Mouse (Mus musculus) C2C12 (cell line): ENCODE measurements around the gene Elovl6. TPM values are rescaled to one million over a fixed set of nuclear protein-coding genes. Genes with fewer than 3 reads are reported as not detected.

Source experiments
- H3K27me3 ChIP-seq: one replicate; pipeline ENCODE4 v1.6.1; 2011; ENCODE audit not compliant: control insufficient read depth, insufficient read depth, insufficient read length
- H3K36me3 ChIP-seq: one replicate; pipeline ENCODE4 v1.6.1; 2011; ENCODE audit not compliant: control insufficient read depth, insufficient read depth
- H3K4me3 ChIP-seq: one replicate; pipeline ENCODE4 v1.5.1; 2011; ENCODE audit warnings: mild to moderate bottlenecking, control low read depth; ENCODE audit not compliant: poor library complexity, insufficient read depth, severe bottlenecking
- H3K79me2 ChIP-seq: one replicate; pipeline ENCODE4 v1.6.1; 2011; ENCODE audit not compliant: control insufficient read depth, insufficient read depth
- H3K79me3 ChIP-seq: one replicate; pipeline ENCODE4 v1.6.1; 2011; ENCODE audit warnings: low read depth, control low read depth
- H3ac ChIP-seq: one replicate; pipeline ENCODE3; 2011; ENCODE audit warnings: low read depth; ENCODE audit not compliant: control insufficient read depth, insufficient read length
- CEBPB ChIP-seq: IDR thresholded peaks from one replicate; pipeline ENCODE4 v1.6.1; 2011; ENCODE audit warnings: low read depth, mild to moderate bottlenecking, control low read depth, moderate library complexity
- CTCF ChIP-seq: IDR thresholded peaks from one replicate; pipeline ENCODE4 v1.5.1; 2011; ENCODE audit not compliant: control insufficient read depth, insufficient read depth, insufficient read length
- FOSL1 ChIP-seq: IDR thresholded peaks from one replicate; pipeline ENCODE4 v1.8.0; 2011; ENCODE audit warnings: mild to moderate bottlenecking, low read length; ENCODE audit not compliant: poor library complexity, insufficient read depth, severe bottlenecking
- MAX ChIP-seq: IDR thresholded peaks from one replicate; pipeline ENCODE4 v1.6.1; 2011; ENCODE audit warnings: mild to moderate bottlenecking, control low read depth
- MYOD1 ChIP-seq: IDR thresholded peaks from one replicate; pipeline ENCODE4 v1.6.1; 2011; ENCODE audit warnings: low read depth; ENCODE audit not compliant: control insufficient read depth, insufficient read length
- MYOG ChIP-seq: IDR thresholded peaks from one replicate; pipeline ENCODE4 v1.6.1; 2011; ENCODE audit not compliant: control insufficient read depth, insufficient read length; ENCODE audit errors: extremely low read depth
- USF1 ChIP-seq: IDR thresholded peaks from one replicate; pipeline ENCODE4 v1.6.1; 2011; ENCODE audit warnings: low read depth, mild to moderate bottlenecking, control low read depth, moderate library complexity
- polyA plus RNA-seq: library from polyadenylated mRNA; unstranded; fragments of >200 nt; fragmentation: generic; extraction: Trizol; gene quantifications from one replicate; pipeline ENCODE4 v1.2.1, GENCODE M21; 2012; ENCODE audit warnings: missing spikeins

The Elovl6 gene
- polyA plus RNA-seq, 1 experiment, result 8.0 TPM

DNA sequence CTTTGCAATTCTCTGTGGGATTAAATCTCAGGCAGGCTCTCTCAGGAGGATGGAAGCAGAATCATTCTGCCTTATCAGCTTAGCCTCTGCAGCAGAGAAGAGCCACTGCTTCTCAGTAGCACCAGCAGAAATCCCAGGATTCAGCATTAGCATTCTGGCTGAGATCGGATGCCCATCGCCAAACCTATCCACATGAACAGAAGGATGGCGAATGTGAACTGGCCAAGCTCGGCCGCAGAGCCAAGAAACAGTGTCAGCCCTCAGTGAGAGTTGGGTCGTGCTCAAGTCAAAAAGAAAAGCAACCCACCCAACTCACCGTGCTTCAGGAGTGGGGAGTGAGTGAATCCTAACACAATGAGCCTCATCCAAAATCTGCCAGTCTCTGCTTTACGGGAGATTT lies 119.6 kb downstream of the Elovl6 start:
- H3ac ChIP-seq, result no peak overlapping the region
- TF ChIP-seq MYOD1 (no peak), USF1 (no peak), CEBPB (no peak), FOSL1 (no peak), CTCF (no peak), MAX (no peak), MYOG (no peak)
- no peaks in the 10 kb centered on the region for H3K27me3 ChIP-seq
- H3K36me3 ChIP-seq, result no peaks in the 10 kb centered on the region
- H3K79me3 ChIP-seq, result no peaks in the 10 kb centered on the region
- no peak overlapping the region for H3K4me3 ChIP-seq
- no peaks in the 10 kb centered on the region for H3K79me2 ChIP-seq

DNA sequence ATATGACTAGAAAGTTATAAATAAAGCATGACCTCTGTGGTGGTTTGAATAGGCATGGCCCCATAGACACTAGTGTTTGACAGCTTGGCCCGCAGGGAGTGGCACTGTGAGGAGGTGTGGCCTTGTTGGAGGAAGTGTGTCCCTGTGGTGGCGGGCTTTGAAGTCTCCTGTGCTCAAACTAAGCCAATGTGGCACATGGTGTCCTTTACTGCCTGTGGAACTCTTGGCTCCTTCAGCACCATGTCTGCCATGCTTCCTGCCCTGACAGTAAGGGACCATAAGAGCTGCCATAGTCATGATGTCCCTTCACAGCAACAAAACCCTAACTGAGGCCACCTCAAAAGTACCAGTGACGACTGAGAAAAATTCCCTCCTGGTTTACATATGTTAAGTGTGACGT lies 120.3 kb downstream of the Elovl6 start:
- TF ChIP-seq CTCF (no peak), MYOG (no peak), CEBPB (no peak), MAX (no peak), MYOD1 (no peak), USF1 (no peak), FOSL1 (no peak)
- no peaks in the 10 kb centered on the region for H3K79me3 ChIP-seq
- H3ac ChIP-seq, result no peak overlapping the region
- H3K4me3 ChIP-seq, result no peak overlapping the region
- H3K27me3 ChIP-seq, result no peaks in the 10 kb centered on the region
- H3K79me2 ChIP-seq, result no peaks in the 10 kb centered on the region
- H3K36me3 ChIP-seq, result no peaks in the 10 kb centered on the region

DNA sequence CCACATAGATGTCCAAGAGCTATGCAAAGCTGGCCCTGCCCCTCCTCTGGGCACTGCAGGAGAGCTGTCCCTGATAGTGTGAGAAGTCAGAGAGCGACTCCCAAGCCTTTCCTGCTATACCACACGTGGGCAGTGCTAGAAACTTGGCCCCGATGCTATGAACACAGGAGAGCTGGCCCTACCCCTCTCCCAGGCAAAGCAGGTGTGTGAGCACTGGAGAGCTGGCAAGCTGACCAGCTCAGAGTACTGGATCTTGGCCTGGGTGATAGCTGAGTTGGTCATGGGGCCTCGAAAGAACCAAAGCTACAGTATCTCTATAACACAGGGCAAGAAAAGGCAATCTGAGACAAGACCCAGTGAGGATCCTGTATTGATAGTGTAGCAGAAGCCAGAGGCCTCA lies 124.4 kb downstream of the Elovl6 start:
- no peak overlapping the region for H3K4me3 ChIP-seq
- H3K79me3 ChIP-seq, result no peaks in the 10 kb centered on the region
- no peaks in the 10 kb centered on the region for H3K36me3 ChIP-seq
- TF ChIP-seq MYOD1 (no peak), FOSL1 (no peak), CTCF (no peak), MAX (no peak), CEBPB (no peak), USF1 (no peak), MYOG (no peak)
- no peaks in the 10 kb centered on the region for H3K27me3 ChIP-seq
- no peaks in the 10 kb centered on the region for H3K79me2 ChIP-seq
- H3ac ChIP-seq, result no peak overlapping the region

DNA sequence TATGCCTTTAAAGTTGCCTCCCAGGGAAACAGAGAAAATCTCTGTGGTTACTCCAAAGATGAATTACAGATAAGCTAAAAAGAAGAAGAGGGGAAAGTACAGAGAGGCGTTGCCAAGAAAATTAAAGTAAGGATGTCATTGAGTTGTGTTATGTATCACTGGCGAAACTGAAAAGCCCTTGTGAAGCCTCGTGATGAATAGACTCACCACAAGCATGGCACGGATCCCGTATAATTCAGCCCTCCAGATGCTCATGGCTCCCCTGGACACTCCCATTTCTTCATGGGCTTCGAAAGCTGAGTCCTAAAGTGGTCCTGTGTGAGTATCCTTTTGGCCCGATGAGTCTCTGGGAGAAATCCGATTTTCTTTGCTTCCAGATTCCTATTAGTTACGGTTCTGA lies 125.1 kb downstream of the Elovl6 start:
- TF ChIP-seq USF1 (no peak), FOSL1 (no peak), CEBPB (no peak), CTCF (no peak), MYOG (no peak), MAX (no peak), MYOD1 (no peak)
- Histone ChIP-seq H3K27me3 (no peaks in the 10 kb centered on the region), H3K36me3 (no peaks in the 10 kb centered on the region), H3K4me3 (no peak overlapping the region), H3K79me2 (no peaks in the 10 kb centered on the region), H3ac (no peak overlapping the region), H3K79me3 (no peaks in the 10 kb centered on the region)

DNA sequence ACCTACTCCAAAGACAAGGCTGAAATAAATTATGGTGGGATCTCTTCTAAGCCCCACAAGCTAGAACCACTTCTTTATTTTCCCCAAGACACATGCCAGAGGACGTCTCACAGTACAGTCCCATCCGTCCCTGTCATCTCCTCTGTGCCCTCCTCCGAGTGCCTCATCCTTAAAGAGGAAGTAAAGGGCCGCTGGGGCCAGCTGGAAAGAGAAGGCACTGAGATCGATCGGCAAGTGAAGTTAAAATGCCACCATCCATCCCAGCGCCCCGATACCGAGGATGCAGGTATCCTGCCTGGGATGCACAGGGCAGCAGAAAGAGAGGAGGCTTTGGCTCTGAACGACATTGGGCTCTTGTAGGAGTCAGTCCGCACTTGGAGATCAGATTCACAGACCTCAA lies 125.6 kb downstream of the Elovl6 start:
- no peak overlapping the region for H3K4me3 ChIP-seq
- no peaks in the 10 kb centered on the region for H3K79me3 ChIP-seq
- no peaks in the 10 kb centered on the region for H3K27me3 ChIP-seq
- H3ac ChIP-seq, result no peak overlapping the region
- no peak for TF ChIP-seq USF1
- TF ChIP-seq CEBPB, result no peak
- no peak for TF ChIP-seq FOSL1
- TF ChIP-seq MAX, result no peak
- TF ChIP-seq MYOD1, result no peak
- TF ChIP-seq CTCF, result no peak
- TF ChIP-seq MYOG, result no peak
- H3K36me3 ChIP-seq, result no peaks in the 10 kb centered on the region
- H3K79me2 ChIP-seq, result no peaks in the 10 kb centered on the region

DNA sequence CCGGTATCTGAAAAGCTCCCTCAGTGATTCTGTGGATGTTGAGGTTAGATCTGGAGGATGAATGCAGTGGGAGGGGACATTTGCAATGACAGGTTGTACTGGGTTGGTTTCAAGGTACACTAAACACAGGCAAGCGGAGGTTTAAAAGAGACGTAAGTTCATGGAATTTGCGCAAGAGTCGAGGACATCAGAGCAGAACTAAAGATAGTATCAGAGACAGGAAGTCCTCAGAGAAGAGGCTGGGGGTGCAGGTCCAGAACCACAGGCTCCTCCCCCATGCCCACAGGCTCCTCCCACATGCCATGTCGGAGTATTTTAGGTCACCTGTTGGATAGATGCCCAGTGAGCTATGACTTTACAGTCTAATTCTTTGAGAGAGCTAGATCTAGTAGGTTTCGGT lies 126.6 kb downstream of the Elovl6 start:
- Histone ChIP-seq H3K27me3 (no peaks in the 10 kb centered on the region), H3K79me2 (no peaks in the 10 kb centered on the region), H3K36me3 (no peaks in the 10 kb centered on the region), H3K79me3 (no peaks in the 10 kb centered on the region), H3ac (no peak overlapping the region), H3K4me3 (no peak overlapping the region)
- TF ChIP-seq CTCF (no peak), MYOG (no peak), CEBPB (no peak), USF1 (no peak), MYOD1 (no peak), MAX (no peak), FOSL1 (no peak)
